Mouse (Mus musculus): Measurements from ENCODE around the gene Cnp. TPM values are rescaled to one million over a fixed set of nuclear protein-coding genes. Genes with fewer than 3 reads are reported as not detected.
"Not testable (repeated sequence)": the region's sequence is repeated elsewhere in the genome, so short reads cannot be mapped to it uniquely, and the experiment has no call there.

Gene Cnp
- 10 to 100 TPM; 33.3 to 38.3 TPM for total RNA-seq (2021)
- long read RNA-seq, experiment 1, transcript Cnp-201 (4 exons, 2,357 nt), result major isoform, 104 of 214 reads
- long read RNA-seq, experiment 1, transcript Cnp-204 (3 exons, 2,904 nt), result minor isoform, 91 of 214 reads
- long read RNA-seq, experiment 1, partial matches to known transcripts, result 1 of 214 reads
- long read RNA-seq, experiment 1, other reads (novel, unspliced or antisense), result 18 of 214 reads
- long read RNA-seq, experiment 2, transcript Cnp-204 (3 exons, 2,904 nt), result minor isoform, 39 of 107 reads
- long read RNA-seq, experiment 2, transcript Cnp-201 (4 exons, 2,357 nt), result major isoform, 62 of 107 reads
- long read RNA-seq, experiment 2, partial matches to known transcripts, result 2 of 107 reads
- long read RNA-seq, experiment 2, other reads (novel, unspliced or antisense), result 4 of 107 reads

- DNase-seq (ENCODE audit: low spot score in 2 of 2), result peak; percentile 73 to 75
These were observed at the start of gene Cnp for GRCm38 (mm10) chr11:100574708-100575483. Gene Cnp (plus strand): TSS chr11:100574904.

DNA sequence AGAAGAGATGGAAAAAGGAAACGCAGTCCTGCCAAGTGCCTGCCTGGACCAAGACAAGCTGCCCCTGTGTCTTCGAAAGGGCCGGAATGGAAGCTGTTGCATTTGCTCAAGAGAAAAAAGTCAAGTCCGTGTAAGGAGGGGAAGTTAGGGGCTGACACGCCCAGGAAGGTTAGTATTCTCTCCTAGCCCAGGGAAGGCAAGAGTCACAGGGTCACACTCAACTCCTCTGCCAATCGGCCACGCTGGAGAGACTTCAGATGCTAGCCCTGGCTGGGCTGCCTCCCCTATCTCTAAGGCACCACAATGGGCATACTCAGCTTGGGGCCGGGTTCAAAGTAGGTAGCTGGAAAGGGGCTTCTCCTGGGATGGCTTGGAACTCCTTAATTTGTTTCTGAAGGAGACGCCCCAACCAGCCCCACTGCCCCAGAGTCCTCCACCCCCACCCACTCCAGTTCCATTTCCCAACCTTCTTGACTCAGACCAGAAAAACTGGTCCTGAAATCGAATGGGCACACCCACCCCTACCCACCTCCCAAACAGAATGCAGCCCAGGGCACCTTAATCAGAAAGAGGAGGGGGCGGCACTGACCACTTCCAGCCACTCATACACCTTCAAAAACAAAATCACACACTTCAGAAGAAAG, 49.6 kb upstream of the Cnp start:
- DNase-seq (ENCODE audit: low spot score in 2 of 2), result no peak

- DNase-seq (ENCODE audit: low spot score in 2 of 2), result no peak
These were observed 48.5 kb upstream of the Cnp start for GRCm38 (mm10) chr11:100526052-100526816.

- DNase-seq (ENCODE audit: low spot score in 2 of 2), result peak; percentile 48 to 69
These were observed 47.6 kb upstream of the Cnp start for GRCm38 (mm10) chr11:100527066-100527457.

GRCm38 (mm10) chr11:100527458-100528374, 47.0 kb upstream of the Cnp start, which contains the start of gene Acly:
Gene Acly (minus strand): TSS chr11:100528000.
- peak; percentile 98 to 99 for DNase-seq (ENCODE audit: low spot score in 2 of 2)

DNA sequence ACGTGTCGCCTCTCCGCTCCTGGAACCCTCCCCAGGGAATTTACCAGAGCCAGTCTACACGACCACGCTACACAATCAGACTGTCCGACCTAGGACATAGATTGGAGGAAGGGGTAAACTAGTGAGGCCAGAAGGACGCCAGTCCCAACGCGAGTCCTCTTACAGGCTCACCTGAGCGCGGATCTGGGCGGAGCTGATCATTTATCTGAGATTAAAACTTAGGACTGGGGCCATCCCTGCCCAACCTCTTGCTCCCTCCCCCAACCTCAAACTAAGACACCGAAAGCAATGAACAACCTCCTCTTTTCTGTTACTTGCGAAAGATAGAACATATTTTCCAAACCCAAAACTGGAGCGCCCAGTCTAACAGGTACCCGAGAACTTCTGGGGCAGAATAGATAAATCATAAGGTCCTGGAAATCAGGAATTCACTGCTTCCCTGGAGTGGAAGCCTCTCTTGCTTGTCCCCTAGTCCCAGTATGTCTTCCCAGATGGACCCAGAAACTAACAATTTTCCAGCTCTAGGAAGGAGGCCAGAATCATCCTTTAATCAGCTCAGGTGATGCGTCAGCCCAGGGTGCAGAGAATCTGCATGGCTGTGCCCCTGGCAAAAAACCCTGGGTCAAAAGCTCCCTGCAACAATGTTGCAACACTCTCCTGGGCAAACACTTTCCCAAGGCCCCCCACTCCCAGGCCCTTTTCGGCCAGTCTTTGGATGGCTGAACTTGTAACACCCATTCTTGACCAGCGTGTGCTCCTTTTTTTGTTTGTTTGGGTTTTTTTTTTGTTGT, 46.1 kb upstream of the Cnp start:
- no peak for DNase-seq (ENCODE audit: low spot score in 2 of 2)

- no peak for DNase-seq (ENCODE audit: low spot score in 2 of 2)
These were observed 40.8 kb upstream of the Cnp start for GRCm38 (mm10) chr11:100533871-100534270.

- not testable (repeated sequence) for DNase-seq (ENCODE audit: low spot score in 2 of 2)
These were observed 40.3 kb upstream of the Cnp start for GRCm38 (mm10) chr11:100534411-100534810.

GRCm38 (mm10) chr11:100534821-100535220, 39.9 kb upstream of the Cnp start:
- not testable (repeated sequence) for DNase-seq (ENCODE audit: low spot score in 2 of 2)

- DNase-seq (ENCODE audit: low spot score in 2 of 2), result no peak
These were observed 38.7 kb upstream of the Cnp start for GRCm38 (mm10) chr11:100535996-100536395.

DNA sequence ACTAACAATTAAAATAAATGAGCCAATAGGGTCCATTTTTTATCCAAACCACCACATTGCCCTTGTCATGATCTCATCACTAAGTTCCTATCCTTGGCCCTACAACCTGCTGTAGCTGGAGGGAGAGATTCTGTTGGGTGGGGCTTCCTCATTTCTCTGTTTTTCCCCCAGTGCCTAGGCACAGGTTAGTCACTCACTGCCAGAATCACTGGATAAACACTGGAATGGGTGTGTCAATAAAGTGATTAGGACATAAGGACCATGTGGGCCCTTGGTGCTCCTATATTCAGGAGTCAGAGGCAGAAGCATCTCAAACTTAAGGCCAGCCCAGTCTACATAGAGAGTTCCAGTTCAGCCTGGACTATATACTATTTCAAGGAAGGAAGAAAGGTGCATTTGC, 38.2 kb upstream of the Cnp start:
- no peak for DNase-seq (ENCODE audit: low spot score in 2 of 2)

- no peak for DNase-seq (ENCODE audit: low spot score in 2 of 2)
These were observed 33.7 kb upstream of the Cnp start for GRCm38 (mm10) chr11:100540966-100541365.

DNA sequence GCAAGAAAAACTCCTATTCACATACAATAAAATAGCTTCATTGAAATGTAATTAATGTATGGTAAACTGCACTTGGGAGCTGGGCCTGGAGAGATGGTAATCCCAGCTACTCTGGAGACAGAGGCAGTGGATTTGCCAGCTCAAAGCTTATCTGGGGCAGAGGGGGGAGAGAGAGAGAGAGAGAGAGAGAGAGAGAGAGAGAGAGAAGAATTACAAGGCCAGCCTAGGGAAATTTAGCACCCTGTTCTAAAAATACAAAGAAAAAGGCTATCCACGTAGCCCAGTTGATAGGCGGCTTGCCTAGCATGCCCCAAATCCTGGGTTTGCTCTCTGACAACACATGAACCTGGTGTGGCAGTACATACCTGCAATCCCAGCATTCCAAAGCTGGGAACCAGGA, 33.1 kb upstream of the Cnp start:
- DNase-seq (ENCODE audit: low spot score in 2 of 2), result no peak

- DNase-seq (ENCODE audit: low spot score in 2 of 2), result peak; percentile 69 to 89
These were observed 29.6 kb upstream of the Cnp start, which contains the start of gene Ttc25 for GRCm38 (mm10) chr11:100544832-100545745. Gene Ttc25 (plus strand): TSS chr11:100545607.

- DNase-seq (ENCODE audit: low spot score in 2 of 2), result no peak
These were observed 29.0 kb upstream of the Cnp start for GRCm38 (mm10) chr11:100545746-100546085.

- DNase-seq (ENCODE audit: low spot score in 2 of 2), result no peak
These were observed 27.7 kb upstream of the Cnp start for GRCm38 (mm10) chr11:100546955-100547354.

DNA sequence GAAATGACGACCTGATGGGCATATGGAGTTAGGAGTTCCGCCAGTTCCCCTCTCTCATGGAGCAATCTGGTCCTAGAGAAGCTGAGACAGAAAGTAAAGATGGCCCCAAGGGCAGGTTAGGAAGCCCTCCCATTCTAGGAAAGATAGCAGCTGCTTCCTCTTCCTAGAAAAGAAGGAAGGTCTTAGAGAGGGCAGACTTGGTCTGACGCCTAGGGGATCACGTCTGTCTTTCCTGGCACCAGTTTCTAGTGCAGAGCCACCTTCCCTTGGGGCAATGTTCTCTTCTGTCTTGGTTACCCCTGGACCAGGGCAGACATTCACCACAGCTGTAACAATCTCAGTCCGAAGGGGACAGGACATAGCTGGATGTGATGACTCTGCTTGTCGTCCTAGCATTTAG, 26.6 kb upstream of the Cnp start:
- DNase-seq (ENCODE audit: low spot score in 2 of 2), result no peak

DNA sequence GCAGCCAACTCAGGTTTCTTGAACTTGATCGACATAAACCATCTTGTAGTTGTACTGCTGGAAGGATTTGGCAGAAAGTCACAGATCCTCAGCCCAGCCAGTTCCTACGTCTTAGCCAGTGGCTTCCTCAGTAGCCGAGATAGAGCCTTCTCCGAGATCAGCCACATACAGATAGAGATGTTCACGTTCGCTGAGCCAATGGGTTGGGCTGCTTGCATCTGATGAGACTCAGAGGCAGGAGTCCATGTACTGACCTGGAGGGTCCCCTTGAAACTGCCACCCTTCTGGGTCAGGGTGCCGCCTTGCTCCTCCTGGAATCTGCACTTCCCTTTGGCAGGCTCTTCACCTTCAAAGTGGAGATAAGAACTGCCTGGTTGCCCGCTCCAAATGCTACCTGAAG, 25.2 kb upstream of the Cnp start:
- DNase-seq (ENCODE audit: low spot score in 2 of 2), result no peak

All from gastrocnemius, postnatal 4 days (tissue).